Mouse (Mus musculus): ENCODE results near the gene Acyp1. TPM values are rescaled to one million over a fixed set of nuclear protein-coding genes. Genes with fewer than 3 reads are reported as not detected.

Gene Acyp1
- polyA plus RNA-seq, 1 experiment from 2014 or later, result 16.2 TPM

DNA sequence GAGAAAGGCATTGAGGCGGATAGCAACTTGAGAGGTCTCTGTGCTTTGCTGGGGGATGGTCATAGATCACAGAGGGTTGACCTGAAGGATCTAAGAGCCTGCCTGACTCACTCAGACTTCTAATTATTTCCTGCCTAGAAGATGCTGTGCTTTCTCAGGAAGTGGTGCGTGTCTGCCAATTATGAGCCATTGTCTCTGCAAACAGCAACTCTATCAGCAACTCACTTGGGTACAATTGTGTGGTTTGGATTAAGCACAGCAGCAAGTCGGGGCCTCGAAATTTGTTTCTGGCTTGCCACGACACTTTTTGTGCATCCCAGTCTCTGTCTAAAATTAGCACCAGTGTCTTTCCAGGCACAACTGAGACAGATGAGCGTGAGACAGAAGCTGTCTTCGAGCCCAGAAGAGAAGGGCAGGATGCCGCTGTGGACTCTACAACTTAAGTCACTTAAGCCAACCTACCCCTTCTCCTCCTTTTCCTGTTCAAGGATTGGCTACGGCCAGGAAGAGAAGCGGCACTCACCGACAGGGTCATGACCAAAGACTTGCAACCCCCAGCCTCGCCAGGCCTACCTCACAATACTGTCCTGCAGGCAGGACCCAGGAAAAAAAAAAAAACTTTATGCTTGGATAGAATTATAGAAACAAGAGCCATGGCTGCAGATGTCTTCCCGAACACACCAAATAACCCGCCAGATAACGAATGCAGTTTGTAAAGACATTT, 60.2 kb downstream of the Acyp1 start:
- Histone ChIP-seq H3K4me3 (ENCODE audit: inconsistent target) (no peak overlapping the region), H3K36me3 (ENCODE audit: inconsistent target) (peaks cover 36% of the 10 kb centered on the region), H3K27ac (no peak overlapping the region), H3K79me2 (ENCODE audit: inconsistent target) (no peaks in the 10 kb centered on the region)
- WGBS (ENCODE audit: missing documents), result 84% methylated on average over 15 of the region's 15 CpGs

DNA sequence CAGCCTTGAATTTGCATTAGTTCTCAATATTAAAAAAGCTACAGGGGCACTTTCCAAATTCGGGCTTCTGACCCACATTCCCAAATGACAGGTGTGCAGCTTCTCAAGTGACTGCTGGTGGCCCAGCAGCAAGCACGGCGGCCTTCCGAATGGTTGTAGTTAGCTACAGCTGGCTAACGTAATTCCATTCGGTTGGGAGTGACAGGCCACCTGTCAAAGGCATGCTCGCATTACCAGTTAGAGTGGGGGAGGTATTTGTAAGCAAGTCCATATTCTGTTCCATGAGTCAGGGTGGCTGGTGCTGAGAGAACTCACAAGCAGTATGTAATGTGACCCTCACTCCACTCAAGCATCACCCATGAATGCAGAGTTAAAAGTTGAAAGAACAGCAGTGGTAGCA, 61.0 kb downstream of the Acyp1 start:
- H3K27ac ChIP-seq, result no peak overlapping the region
- H3K4me3 ChIP-seq (ENCODE audit: inconsistent target), result no peak overlapping the region
- no peaks in the 10 kb centered on the region for H3K79me2 ChIP-seq (ENCODE audit: inconsistent target)
- H3K36me3 ChIP-seq (ENCODE audit: inconsistent target), result peaks cover 44% of the 10 kb centered on the region
- 92% methylated on average over 7 of the region's 7 CpGs for WGBS (ENCODE audit: missing documents)

Other genes with a start within 250 kb of the Acyp1 start
- gene Prox2, start 177.7 kb downstream of the Acyp1 start, polyA plus RNA-seq (2018), result 0.88 to 1.8 TPM (median 1.3 TPM) in 3 replicates
- 71.4 to 90.3 TPM (median 80.1 TPM) in 3 replicates for gene Dlst, start 177.6 kb downstream of the Acyp1 start, polyA plus RNA-seq (2018)
- gene Rps6kl1, start 137.2 kb downstream of the Acyp1 start, polyA plus RNA-seq (2018), result not detected in 3 replicates
- gene Pgf, start 110.6 kb downstream of the Acyp1 start, polyA plus RNA-seq (2018), result 0.11 to 0.37 TPM (median 0.35 TPM) in 3 replicates
- 52.7 to 95.7 TPM (median 56.1 TPM) in 3 replicates for gene Eif2b2, start 69.0 kb downstream of the Acyp1 start, polyA plus RNA-seq (2018)
- 6.8 to 8.1 TPM (median 7.4 TPM) in 3 replicates for gene Mlh3, start 17.8 kb downstream of the Acyp1 start, polyA plus RNA-seq (2018)
- not detected in 3 replicates for gene Zc2hc1c, start 153 bp upstream of the Acyp1 start, polyA plus RNA-seq (2018)
- gene Nek9, start 50.9 kb upstream of the Acyp1 start, polyA plus RNA-seq (2018), result 40.7 to 65.1 TPM (median 55.7 TPM) in 3 replicates
- 317 to 419 TPM (median 387 TPM) in 3 replicates for gene Tmed10, start 86.4 kb upstream of the Acyp1 start, polyA plus RNA-seq (2018)
- gene Fos, start 185.5 kb upstream of the Acyp1 start, polyA plus RNA-seq (2018), result 18.1 to 88.1 TPM (median 21.8 TPM) in 3 replicates